Mouse (Mus musculus) adrenal gland, postnatal 14 days (tissue): ENCODE data around the gene Golt1a. TPM values are rescaled to one million over a fixed set of nuclear protein-coding genes. Genes with fewer than 3 reads are reported as not detected.
A peak's percentile ranks its signal among the peaks of the same experiment; 100 is the strongest.
"Not testable (repeated sequence)": the region's sequence is repeated elsewhere in the genome, so short reads cannot be mapped to it uniquely, and the experiment has no call there.

ENCODE experiments used
- DNase-seq: peaks from one replicate; pipeline ENCODE4 v3.0.0; 2021; ENCODE audit warnings: mixed read lengths
- total RNA-seq: library from RNA; stranded (reverse); gene quantifications from 2 replicates; pipeline ENCODE4 v1.2.3, GENCODE M21; 2021

The Golt1a gene
- total RNA-seq, 1 experiment from 2014 or later, result 1.4 TPM

DNA sequence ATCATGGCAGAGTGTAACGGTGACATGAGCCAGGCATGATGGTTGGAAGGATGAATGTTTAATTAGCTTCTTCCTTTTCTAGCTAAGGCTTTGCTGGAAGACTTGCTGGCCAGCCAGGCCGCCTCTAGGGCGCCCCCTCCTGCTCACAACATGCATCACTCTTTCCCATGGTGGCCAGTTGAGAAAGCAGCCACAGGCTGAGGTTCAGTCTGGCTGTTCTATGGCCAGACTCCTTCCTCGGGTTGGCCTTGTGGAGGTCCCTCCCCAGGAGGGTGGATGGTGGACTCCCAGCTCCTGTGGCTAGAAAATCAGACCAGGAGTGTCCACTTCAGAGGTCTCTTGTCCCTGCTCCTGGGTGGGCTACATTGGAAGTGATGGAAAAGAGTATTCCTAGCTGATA, 2.8 kb upstream of the Golt1a start:
- peak; percentile 90 for DNase-seq

- DNase-seq, result peak; percentile 72
These were observed 2.3 kb upstream of the Golt1a start for GRCm38 (mm10) chr1:133307318-133307717.

- DNase-seq, result no peak
These were observed 1.6 kb downstream of the Golt1a start for GRCm38 (mm10) chr1:133311240-133311639.

DNA sequence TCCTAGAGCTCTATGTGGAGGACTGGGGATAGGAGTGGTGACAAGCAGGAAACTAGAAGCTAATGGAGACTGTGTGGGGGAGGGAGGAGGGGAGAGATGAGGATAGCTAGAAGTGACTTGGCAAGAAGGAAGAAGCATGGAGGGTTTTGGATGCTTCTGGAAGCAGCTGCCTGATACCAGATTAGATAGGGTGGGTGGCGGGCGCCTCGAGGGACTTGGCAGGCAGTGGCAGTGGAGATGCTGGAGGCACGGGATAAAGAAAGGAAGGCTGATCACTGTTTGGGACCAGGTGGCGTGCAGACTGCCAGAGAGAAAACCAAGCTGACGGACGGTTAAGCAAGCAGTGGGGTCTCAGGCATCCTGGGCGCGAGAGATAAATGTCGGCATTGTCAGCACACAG, 2.3 kb downstream of the Golt1a start:
- DNase-seq, result no peak

DNA sequence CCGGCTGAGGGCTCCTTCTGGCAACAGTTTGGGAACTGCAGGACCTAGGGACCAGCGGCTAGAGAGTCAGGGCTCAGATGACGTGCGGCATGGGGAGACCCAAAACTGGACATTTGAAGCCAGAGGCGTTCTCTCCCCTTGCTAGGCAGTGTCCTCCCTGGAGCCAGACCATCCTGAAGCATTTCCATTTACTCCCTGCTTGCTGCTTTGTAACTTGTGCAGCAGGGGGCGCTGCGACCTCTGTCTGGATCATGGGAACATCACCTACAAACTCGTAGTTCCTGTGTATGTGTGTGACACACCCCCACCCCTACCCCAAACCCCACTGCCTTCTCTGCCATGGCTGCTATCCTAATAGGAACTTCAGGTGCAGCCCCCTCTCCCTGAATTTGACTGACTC, 4.8 kb downstream of the Golt1a start:
- peak; percentile 83 for DNase-seq

GRCm38 (mm10) chr1:133315775-133316174, 6.2 kb downstream of the Golt1a start:
- no peak for DNase-seq

- no peak for DNase-seq
These were observed 7.0 kb downstream of the Golt1a start for GRCm38 (mm10) chr1:133316577-133316976.

- no peak for DNase-seq
These were observed 7.5 kb downstream of the Golt1a start for GRCm38 (mm10) chr1:133317149-133317548.

GRCm38 (mm10) chr1:133321267-133321925, 11.8 kb downstream of the Golt1a start, which contains the start of gene Kiss1:
TSS of gene Kiss1 (plus strand) at chr1:133321875.
- DNase-seq, result no peak

- DNase-seq, result no peak
These were observed 13.7 kb downstream of the Golt1a start for GRCm38 (mm10) chr1:133323333-133323732.

GRCm38 (mm10) chr1:133325951-133326350, 16.4 kb downstream of the Golt1a start:
- no peak for DNase-seq

DNA sequence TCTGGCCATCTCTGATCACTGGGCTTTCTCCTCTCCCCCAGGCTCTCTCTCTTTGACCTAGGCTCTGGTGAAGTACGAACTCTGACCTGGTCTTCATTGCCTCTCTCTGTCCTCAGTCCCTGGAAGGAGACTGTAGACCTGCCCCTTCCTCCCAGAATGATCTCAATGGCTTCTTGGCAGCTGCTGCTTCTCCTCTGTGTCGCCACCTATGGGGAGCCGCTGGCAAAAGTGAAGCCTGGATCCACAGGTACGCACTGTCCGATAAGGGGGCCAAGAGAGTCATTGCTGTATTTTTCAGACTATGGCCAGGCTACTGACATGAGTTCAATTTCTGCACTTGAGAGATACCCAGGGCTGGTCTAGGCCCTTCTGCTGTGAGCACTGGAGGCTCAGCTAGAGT, 17.5 kb downstream of the Golt1a start:
- DNase-seq, result no peak

DNA sequence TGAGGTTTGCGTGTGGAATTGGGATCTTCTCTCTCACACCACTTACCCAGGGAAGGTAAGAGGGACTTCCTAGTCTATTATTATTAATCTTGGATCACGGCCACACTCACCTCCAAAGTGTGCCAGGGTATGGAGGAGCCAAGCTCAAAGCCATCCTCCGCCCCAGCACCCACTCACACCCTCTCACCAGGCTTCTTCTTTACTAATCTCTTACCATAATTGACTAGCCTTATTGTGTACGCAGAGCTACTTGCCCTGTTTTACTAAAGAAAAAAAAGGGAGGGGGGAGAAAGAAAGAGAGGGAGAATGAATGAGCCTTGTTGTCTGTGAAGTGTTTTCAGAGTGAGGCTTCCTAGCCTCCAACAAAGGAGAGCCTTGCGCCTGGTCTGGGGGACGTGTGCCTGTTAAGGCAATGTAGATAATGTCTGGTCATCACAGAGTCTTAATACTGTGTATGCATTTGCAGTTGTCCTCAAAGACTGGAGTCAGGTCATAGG, 18.7 kb downstream of the Golt1a start:
- DNase-seq, result no peak

GRCm38 (mm10) chr1:133328896-133329637, 19.5 kb downstream of the Golt1a start:
- no peak for DNase-seq

GRCm38 (mm10) chr1:133329638-133329964, 20.0 kb downstream of the Golt1a start:
- DNase-seq, result no peak

DNA sequence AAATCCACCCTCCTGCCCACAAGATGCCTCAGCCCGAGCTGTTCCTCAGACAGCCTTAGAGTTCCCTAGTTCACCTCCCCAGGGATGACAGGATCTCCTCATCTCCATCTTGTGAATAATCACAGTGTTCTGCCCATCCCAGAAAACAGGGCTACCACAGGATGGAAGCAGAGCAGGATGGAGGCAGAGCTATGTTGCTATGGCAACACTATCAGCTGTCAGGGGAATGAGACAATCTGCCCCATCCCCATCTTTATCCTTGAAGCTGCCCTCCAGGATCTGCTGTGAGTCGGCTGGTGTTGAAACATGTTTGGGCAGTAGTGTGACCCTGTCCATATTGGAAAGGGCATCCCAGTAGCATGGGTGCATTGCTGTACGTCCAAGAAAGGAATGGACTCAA, 21.5 kb downstream of the Golt1a start:
- DNase-seq, result peak; percentile 40

- DNase-seq, result no peak
These were observed 23.2 kb downstream of the Golt1a start for GRCm38 (mm10) chr1:133332656-133333430.

- DNase-seq, result no peak
These were observed 24.3 kb downstream of the Golt1a start for GRCm38 (mm10) chr1:133333937-133334336.

DNA sequence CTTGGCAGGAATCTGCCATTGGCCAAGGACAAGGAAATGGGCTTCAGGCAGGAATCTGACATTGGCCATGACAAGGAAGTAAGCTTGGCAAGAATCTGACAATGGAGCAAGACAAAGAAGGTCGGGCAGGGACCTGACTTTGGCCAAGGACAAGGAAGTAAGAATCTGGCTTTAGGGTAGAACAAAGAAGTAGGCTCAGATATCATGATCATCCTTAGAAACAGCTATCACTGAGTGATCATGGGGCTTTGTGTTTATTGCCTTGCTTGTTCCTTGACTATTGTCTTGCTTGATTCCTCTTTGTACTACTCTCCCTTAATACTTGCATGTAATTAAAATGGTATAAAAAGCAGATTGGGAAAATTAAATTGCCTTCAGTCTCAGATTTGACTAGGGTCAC, 30.8 kb downstream of the Golt1a start:
- DNase-seq, result not testable (repeated sequence)

DNA sequence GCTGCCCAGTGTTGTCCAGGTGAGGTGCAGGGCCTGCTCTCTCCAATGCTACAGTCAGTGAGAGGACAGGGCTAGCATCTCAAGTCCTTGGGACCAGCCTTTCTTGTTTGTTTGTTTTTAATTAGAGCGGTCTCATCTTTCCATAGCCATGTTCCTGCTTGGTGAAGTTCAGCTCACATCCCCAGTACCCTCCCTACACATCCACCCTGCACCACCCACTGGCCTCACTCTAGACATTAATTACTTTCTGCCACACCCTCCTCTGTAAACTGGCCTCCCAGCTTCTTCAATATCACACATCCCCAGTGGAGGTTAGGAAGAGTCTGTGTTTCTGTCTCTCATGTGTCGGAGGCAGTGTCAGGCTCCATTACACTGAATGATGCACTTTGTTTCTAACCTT, 34.8 kb downstream of the Golt1a start:
- no peak for DNase-seq

DNA sequence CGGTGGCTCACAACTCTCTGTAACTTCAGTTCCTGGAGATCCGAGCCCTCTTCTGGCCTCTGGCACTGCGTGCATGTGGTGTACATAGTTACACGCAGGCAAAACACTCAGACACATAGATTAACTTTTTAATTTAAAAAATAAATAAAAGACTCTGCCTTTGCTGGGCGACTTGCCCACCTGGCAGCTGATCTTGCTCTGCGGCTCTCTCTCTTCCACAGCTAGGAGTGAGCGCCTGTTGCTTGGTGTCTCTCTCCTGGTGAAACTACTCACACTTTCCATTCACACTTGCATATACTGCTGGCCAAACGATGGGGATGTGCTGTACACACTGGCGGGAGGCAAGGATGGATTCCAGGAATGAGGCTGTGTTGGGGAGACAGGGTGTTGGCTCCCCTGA, 36.9 kb downstream of the Golt1a start:
- DNase-seq, result no peak

DNA sequence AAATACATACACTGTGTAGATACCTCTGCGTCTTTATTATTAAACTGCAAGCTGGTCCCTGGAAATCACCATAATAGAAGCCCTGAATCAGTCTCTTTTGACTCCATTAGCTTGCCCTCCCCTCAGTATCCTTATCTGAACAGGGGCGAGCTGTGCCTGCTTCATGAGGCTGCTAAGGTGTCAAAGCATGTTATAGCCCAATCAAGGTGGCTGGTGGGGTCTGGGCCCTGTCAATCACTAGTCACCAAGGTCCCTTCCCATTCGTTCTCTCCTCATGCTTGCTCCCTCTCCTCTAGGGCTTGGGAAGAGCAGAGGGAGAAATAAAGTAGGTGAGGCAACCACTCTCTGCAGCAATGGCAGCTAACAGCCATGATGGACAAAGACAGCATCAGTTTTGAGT, 37.6 kb downstream of the Golt1a start:
- DNase-seq, result no peak
